Mouse (Mus musculus): ENCODE data around the gene Scfd2. TPM values are rescaled to one million over a fixed set of nuclear protein-coding genes. Genes with fewer than 3 reads are reported as not detected.

Scfd2 gene
- polyA plus RNA-seq, 2 experiments: 3.9 to 9.4 TPM

DNA sequence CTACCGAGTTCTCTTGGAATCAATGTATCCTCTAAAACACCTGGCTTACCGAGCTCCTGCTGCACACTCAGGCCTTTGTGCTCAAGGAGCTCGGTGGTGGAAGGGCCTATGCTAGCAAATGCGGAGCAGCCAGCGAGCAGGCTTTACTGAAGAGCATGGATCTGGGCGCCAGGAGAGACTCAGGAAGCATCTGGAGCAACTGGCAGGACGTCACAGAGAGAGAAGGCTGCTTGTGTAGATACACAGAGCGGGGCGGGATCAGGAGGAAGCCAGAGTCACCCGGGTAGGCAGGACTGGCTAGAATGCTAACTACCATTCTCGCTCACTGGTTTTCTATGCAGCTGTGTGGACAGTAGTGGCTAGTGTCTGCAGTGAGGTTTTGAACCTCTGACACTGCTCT lies 320.2 kb downstream of the Scfd2 start:
- H3K9me3 ChIP-seq (ENCODE audit: control insufficient read depth, low read length): no peaks in the 10 kb centered on the region
- H3K27ac ChIP-seq: no peak overlapping the region
- WGBS (ENCODE audit: insufficient replicate concordance): 53% methylated on average over 11 of the region's 11 CpGs
- H3K4me2 ChIP-seq (ENCODE audit: low read depth): no peak overlapping the region
- H3K4me1 ChIP-seq (replicated peaks; ENCODE audit: control insufficient read depth in 2 of 2, insufficient read depth in 2 of 2, low read length in 1 of 2): no peaks in the 10 kb centered on the region
- ATAC-seq (ENCODE audit: insufficient read depth) (no peak), DNase-seq (ENCODE audit: low read depth in 3 of 3, low spot score in 3 of 3) (no peak)
- no peak overlapping the region for H3K9ac ChIP-seq (replicated peaks)
- no peaks in the 10 kb centered on the region for H3K36me3 ChIP-seq (replicated peaks; ENCODE audit: control insufficient read depth, insufficient read depth, low read depth)
- H3K27me3 ChIP-seq (ENCODE audit: control insufficient read depth, insufficient read depth, low read length): no peaks in the 10 kb centered on the region
- TF ChIP-seq EP300 (IDR thresholded peaks at IDR 0.05; ENCODE audit: low read depth) (no peak), CTCF (IDR thresholded peaks at IDR 0.05; ENCODE audit: low read depth) (no peak)
- H3K4me3 ChIP-seq (ENCODE audit: insufficient read depth in 1 of 2, low read depth in 2 of 2, low read length in 2 of 2): no peak overlapping the region

DNA sequence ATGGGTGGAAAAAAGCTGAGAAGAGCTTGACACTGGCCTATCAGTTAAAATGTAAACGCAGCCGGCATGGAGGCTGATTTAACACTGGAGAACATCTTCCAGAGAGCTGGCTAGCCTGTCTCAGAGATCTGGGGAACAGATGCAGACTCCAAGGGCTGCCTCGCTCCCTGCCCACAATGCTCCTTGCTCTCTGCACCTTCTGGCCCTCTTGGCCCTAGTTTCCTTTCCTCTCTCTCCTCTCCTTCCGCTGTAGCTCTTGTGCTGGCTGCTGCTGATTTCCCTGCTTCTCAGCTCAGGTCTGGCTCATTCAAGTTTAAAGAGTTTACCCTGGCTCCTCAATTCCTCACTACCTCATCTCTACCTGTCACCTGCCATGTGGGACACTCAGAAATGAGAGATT lies 321.9 kb downstream of the Scfd2 start:
- H3K4me3 ChIP-seq (ENCODE audit: insufficient read depth in 1 of 2, low read depth in 2 of 2, low read length in 2 of 2): no peak overlapping the region
- no peak overlapping the region for H3K27ac ChIP-seq
- ATAC-seq (ENCODE audit: insufficient read depth): no peak
- TF ChIP-seq CTCF (IDR thresholded peaks at IDR 0.05; ENCODE audit: low read depth) (no peak), EP300 (IDR thresholded peaks at IDR 0.05; ENCODE audit: low read depth) (no peak)
- no peaks in the 10 kb centered on the region for H3K4me1 ChIP-seq (replicated peaks; ENCODE audit: control insufficient read depth in 2 of 2, insufficient read depth in 2 of 2, low read length in 1 of 2)
- H3K27me3 ChIP-seq (ENCODE audit: control insufficient read depth, insufficient read depth, low read length): no peaks in the 10 kb centered on the region
- no peak for DNase-seq (ENCODE audit: low read depth in 3 of 3, low spot score in 3 of 3)
- H3K36me3 ChIP-seq (replicated peaks; ENCODE audit: control insufficient read depth, insufficient read depth, low read depth): no peaks in the 10 kb centered on the region
- no peak overlapping the region for H3K4me2 ChIP-seq (ENCODE audit: low read depth)
- no peaks in the 10 kb centered on the region for H3K9me3 ChIP-seq (ENCODE audit: control insufficient read depth, low read length)
- no peak overlapping the region for H3K9ac ChIP-seq (replicated peaks)
- 67% methylated on average over 4 of the region's 4 CpGs for WGBS (ENCODE audit: insufficient replicate concordance)

DNA sequence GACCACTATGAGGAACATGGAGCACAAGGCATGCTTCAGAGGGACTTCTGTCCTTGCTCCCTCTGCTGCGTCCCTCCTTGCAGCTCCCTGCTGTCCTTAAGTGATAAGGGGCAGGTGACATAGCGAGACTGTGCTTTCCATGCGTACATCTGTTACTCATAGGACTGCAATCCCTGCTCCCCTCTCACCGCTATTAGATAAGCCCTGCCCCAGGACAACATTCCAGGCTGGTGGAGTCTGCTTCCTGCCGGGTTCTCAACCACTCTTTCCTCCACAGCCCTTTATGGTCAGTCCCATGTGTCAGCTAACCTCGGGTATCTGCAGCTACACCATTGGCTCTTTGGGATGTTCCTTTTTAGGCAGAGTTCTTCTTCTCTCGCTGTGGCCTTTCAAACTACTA lies 323.1 kb downstream of the Scfd2 start:
- no peak for ATAC-seq (ENCODE audit: insufficient read depth)
- no peak overlapping the region for H3K4me3 ChIP-seq (ENCODE audit: insufficient read depth in 1 of 2, low read depth in 2 of 2, low read length in 2 of 2)
- no peak overlapping the region for H3K27ac ChIP-seq
- H3K36me3 ChIP-seq (replicated peaks; ENCODE audit: control insufficient read depth, insufficient read depth, low read depth): no peaks in the 10 kb centered on the region
- H3K27me3 ChIP-seq (ENCODE audit: control insufficient read depth, insufficient read depth, low read length): no peaks in the 10 kb centered on the region
- no peaks in the 10 kb centered on the region for H3K9me3 ChIP-seq (ENCODE audit: control insufficient read depth, low read length)
- no peaks in the 10 kb centered on the region for H3K4me1 ChIP-seq (replicated peaks; ENCODE audit: control insufficient read depth in 2 of 2, insufficient read depth in 2 of 2, low read length in 1 of 2)
- no peak for TF ChIP-seq EP300 (IDR thresholded peaks at IDR 0.05; ENCODE audit: low read depth)
- no peak for TF ChIP-seq CTCF (IDR thresholded peaks at IDR 0.05; ENCODE audit: low read depth)
- DNase-seq (ENCODE audit: low read depth in 3 of 3, low spot score in 3 of 3): no peak
- no peak overlapping the region for H3K9ac ChIP-seq (replicated peaks)
- 44% methylated on average over 7 of the region's 7 CpGs for WGBS (ENCODE audit: insufficient replicate concordance)
- no peak overlapping the region for H3K4me2 ChIP-seq (ENCODE audit: low read depth)

DNA sequence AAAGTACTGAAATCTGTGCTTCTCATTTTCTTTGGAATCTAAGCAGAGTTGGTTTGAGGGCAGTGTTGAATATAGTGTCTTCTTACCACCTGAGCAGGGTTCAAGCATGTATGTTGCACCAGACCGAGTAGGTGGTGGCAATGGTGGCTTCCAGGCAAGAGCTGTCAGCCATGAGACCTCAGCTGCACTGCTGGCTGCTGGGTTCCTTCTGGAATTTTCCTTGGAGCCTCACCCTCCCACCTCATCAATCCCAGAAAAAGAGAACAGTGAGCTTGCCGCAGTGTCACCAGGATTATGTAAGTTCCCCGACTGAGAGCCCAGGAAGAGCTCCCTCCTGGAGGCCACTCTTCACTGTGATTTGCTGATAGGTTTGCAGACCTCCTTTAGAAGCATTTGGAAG lies 324.4 kb downstream of the Scfd2 start:
- no peak overlapping the region for H3K27ac ChIP-seq
- no peaks in the 10 kb centered on the region for H3K9me3 ChIP-seq (ENCODE audit: control insufficient read depth, low read length)
- H3K36me3 ChIP-seq (replicated peaks; ENCODE audit: control insufficient read depth, insufficient read depth, low read depth): no peaks in the 10 kb centered on the region
- no peak overlapping the region for H3K4me2 ChIP-seq (ENCODE audit: low read depth)
- H3K9ac ChIP-seq (replicated peaks): no peak overlapping the region
- DNase-seq (ENCODE audit: low read depth in 3 of 3, low spot score in 3 of 3) (no peak), ATAC-seq (ENCODE audit: insufficient read depth) (no peak)
- H3K4me1 ChIP-seq (replicated peaks; ENCODE audit: control insufficient read depth in 2 of 2, insufficient read depth in 2 of 2, low read length in 1 of 2): no peaks in the 10 kb centered on the region
- no peaks in the 10 kb centered on the region for H3K27me3 ChIP-seq (ENCODE audit: control insufficient read depth, insufficient read depth, low read length)
- 60% methylated on average over 3 of the region's 3 CpGs for WGBS (ENCODE audit: insufficient replicate concordance)
- TF ChIP-seq EP300 (IDR thresholded peaks at IDR 0.05; ENCODE audit: low read depth) (no peak), CTCF (IDR thresholded peaks at IDR 0.05; ENCODE audit: low read depth) (no peak)
- H3K4me3 ChIP-seq (ENCODE audit: insufficient read depth in 1 of 2, low read depth in 2 of 2, low read length in 2 of 2): no peak overlapping the region

DNA sequence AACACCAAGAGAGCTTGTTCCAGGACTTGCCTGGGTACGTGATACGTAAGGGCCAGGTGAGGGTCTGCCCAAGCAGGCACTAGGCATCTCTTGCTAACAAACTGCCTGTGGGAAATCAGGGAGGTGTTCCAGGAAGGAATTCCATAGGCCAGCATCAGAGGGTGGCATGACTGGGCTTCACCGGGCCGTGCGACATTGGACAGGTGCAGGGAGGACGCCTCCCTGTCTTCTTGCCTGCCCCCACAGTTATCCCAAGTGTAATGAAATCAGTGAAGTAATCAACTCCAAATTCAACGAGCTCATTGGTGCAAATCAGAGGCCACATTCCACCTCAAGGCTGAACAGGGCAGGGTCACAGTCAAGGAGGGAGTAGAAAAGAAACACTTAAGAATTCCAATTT lies 324.9 kb downstream of the Scfd2 start:
- Histone ChIP-seq H3K27me3 (ENCODE audit: control insufficient read depth, insufficient read depth, low read length) (no peaks in the 10 kb centered on the region), H3K4me3 (ENCODE audit: insufficient read depth in 1 of 2, low read depth in 2 of 2, low read length in 2 of 2) (no peak overlapping the region), H3K36me3 (replicated peaks; ENCODE audit: control insufficient read depth, insufficient read depth, low read depth) (no peaks in the 10 kb centered on the region), H3K9ac (replicated peaks) (no peak overlapping the region), H3K27ac (no peak overlapping the region), H3K4me1 (replicated peaks; ENCODE audit: control insufficient read depth in 2 of 2, insufficient read depth in 2 of 2, low read length in 1 of 2) (no peaks in the 10 kb centered on the region), H3K9me3 (ENCODE audit: control insufficient read depth, low read length) (no peaks in the 10 kb centered on the region), H3K4me2 (ENCODE audit: low read depth) (no peak overlapping the region)
- ATAC-seq (ENCODE audit: insufficient read depth) (no peak), DNase-seq (ENCODE audit: low read depth in 3 of 3, low spot score in 3 of 3) (no peak)
- TF ChIP-seq CTCF (IDR thresholded peaks at IDR 0.05; ENCODE audit: low read depth) (no peak), EP300 (IDR thresholded peaks at IDR 0.05; ENCODE audit: low read depth) (no peak)
- WGBS (ENCODE audit: insufficient replicate concordance): 75% methylated on average over 7 of the region's 7 CpGs
